Mouse (Mus musculus): ENCODE data around the gene Prss3. TPM values are rescaled to one million over a fixed set of nuclear protein-coding genes. Genes with fewer than 3 reads are reported as not detected.
"Not testable (repeated sequence)": the region's sequence is repeated elsewhere in the genome, so short reads cannot be mapped to it uniquely, and the experiment has no call there.

The Prss3 gene
- polyA plus RNA-seq (2016; fragmentation: Nextera tagmentation; extraction: Ambion mirVana) = not detected in 2 replicates

GRCm38 (mm10) chr6:41377578-41377977, at the start of gene Prss3:
Prss3 (minus strand) TSS chr6:41377678.
- H3K4me1 ChIP-seq; H3K4me2 ChIP-seq (replicated peaks); H3K36me3 ChIP-seq; H3K27ac ChIP-seq (replicated peaks); H3K27me3 ChIP-seq; ATAC-seq (ENCODE audit: low FRiP score, low read depth); H3K9me3 ChIP-seq; H3K9ac ChIP-seq (replicated peaks); H3K4me3 ChIP-seq: not testable (repeated sequence)

DNA sequence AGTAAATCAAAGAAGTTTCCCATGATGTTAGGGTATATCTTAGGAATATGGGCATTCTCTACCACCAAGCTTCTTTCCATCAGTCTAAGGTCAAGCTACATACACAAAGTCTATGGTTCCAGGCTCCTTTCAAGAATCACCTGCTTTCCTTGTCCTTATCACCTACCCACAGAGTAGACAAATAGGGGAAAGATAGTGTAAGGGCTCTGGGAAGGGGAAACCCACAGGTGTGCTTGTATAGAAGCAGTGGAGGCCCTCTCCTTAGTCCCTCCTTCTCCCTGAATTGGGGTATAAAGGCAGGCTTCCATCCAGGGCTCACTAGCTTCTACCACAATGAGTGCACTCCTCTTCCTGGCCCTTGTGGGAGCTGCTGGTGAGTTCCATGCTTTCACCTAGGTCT, 14.6 kb upstream of the Prss3 start, which contains the start of gene Gm5771:
TSS of gene Gm5771 (plus strand) at position 301 of the 400 bp plus-strand sequence.
- H3K9ac ChIP-seq (replicated peaks); H3K4me3 ChIP-seq; ATAC-seq (ENCODE audit: low FRiP score, low read depth); H3K36me3 ChIP-seq; H3K4me2 ChIP-seq (replicated peaks); H3K27me3 ChIP-seq; H3K27ac ChIP-seq (replicated peaks); H3K4me1 ChIP-seq; H3K9me3 ChIP-seq: not testable (repeated sequence)

- not testable (repeated sequence) for H3K9me3 ChIP-seq; ATAC-seq (ENCODE audit: low FRiP score, low read depth); H3K4me3 ChIP-seq; H3K4me2 ChIP-seq (replicated peaks); H3K27me3 ChIP-seq; H3K4me1 ChIP-seq; H3K9ac ChIP-seq (replicated peaks); H3K36me3 ChIP-seq; H3K27ac ChIP-seq (replicated peaks)
- 73% methylated on average over 1 of the region's 1 CpGs for WGBS
Observed at GRCm38 (mm10) chr6:41391640-41392039, 14.2 kb upstream of the Prss3 start.

DNA sequence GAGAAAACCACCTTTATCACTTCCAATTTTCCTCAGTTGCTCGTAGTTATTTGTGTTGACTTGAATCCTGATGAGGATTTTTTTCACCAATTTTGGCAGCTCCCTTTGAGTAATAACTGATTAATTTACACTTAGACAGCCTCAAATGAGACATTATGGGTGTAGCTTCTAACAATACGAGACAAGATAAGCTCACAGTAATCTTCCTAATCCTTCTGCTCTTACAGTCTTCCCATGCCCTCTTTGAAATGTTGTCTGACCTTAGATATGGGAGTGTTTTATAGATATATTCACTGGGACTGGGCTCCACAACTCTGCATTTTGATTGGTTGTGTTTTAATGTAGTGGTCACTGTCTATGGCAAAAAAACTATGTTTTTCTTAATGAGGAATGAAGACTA, 9.3 kb upstream of the Prss3 start:
- H3K4me1 ChIP-seq = no peaks in the 10 kb centered on the region
- H3K9ac ChIP-seq (replicated peaks) = no peak overlapping the region
- 74% methylated on average over 2 of the region's 2 CpGs for WGBS
- no peaks in the 10 kb centered on the region for H3K36me3 ChIP-seq
- H3K4me3 ChIP-seq = no peak overlapping the region
- H3K27me3 ChIP-seq = no peaks in the 10 kb centered on the region
- no peaks in the 10 kb centered on the region for H3K9me3 ChIP-seq
- no peak for ATAC-seq (ENCODE audit: low FRiP score, low read depth)
- H3K4me2 ChIP-seq (replicated peaks) = no peak overlapping the region
- H3K27ac ChIP-seq (replicated peaks) = no peak overlapping the region

DNA sequence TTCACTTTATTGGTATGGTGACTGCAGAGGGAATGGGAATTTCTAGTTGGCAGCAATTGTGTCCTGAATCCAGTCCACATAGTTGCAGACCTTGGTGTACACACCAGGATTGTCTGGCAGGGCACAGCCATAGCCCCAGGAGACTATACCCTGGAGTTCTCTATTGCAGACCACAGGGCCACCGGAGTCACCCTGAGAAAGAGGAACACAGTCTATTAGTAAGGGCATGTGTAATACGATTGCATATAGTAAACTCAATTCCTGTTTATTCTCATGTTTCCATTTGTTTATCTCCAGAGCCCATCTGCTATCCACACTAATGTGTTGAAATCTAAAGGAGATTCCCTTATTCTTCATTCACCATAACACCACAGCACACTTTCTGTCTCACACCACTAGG, 3.7 kb downstream of the Prss3 start:
- not testable (repeated sequence) for H3K4me2 ChIP-seq (replicated peaks); ATAC-seq (ENCODE audit: low FRiP score, low read depth); H3K27ac ChIP-seq (replicated peaks); H3K27me3 ChIP-seq; H3K9ac ChIP-seq (replicated peaks); H3K4me3 ChIP-seq; H3K36me3 ChIP-seq; H3K9me3 ChIP-seq; H3K4me1 ChIP-seq
- WGBS = 95% methylated on average over 2 of the region's 2 CpGs

GRCm38 (mm10) chr6:41353932-41354331, 23.5 kb downstream of the Prss3 start, which contains the start of gene Try10:
Try10 (plus strand) TSS chr6:41354105.
- Histone ChIP-seq H3K27me3 (no peaks in the 10 kb centered on the region), H3K4me2 (replicated peaks) (no peak within 1 kb of the TSS), H3K9me3 (no peaks in the 10 kb centered on the region), H3K9ac (replicated peaks) (no peak within 1 kb of the TSS), H3K36me3 (no peaks in the 10 kb centered on the region), H3K4me1 (no peaks in the 10 kb centered on the region), H3K27ac (replicated peaks) (no peak within 1 kb of the TSS), H3K4me3 (no peak within 1 kb of the TSS)
- ATAC-seq (ENCODE audit: low FRiP score, low read depth) = no peak
- 85% methylated on average over 2 of the region's 2 CpGs for WGBS

Other genes starting within 250 kb of the Prss3 start
- gene Try4, start 75.4 kb downstream of the Prss3 start, polyA plus RNA-seq (2016; fragmentation: Nextera tagmentation; extraction: Ambion mirVana) = not detected in 2 replicates
- not detected in 2 replicates for gene Try5, start 60.8 kb downstream of the Prss3 start, polyA plus RNA-seq (2016; fragmentation: Nextera tagmentation; extraction: Ambion mirVana)
- not detected in 2 replicates for gene Try10, start 23.6 kb downstream of the Prss3 start, polyA plus RNA-seq (2016; fragmentation: Nextera tagmentation; extraction: Ambion mirVana)
- gene Gm5771, start 14.7 kb upstream of the Prss3 start, polyA plus RNA-seq (2016; fragmentation: Nextera tagmentation; extraction: Ambion mirVana) = not detected in 2 replicates
- gene Gm10334, start 68.5 kb upstream of the Prss3 start, polyA plus RNA-seq (2016; fragmentation: Nextera tagmentation; extraction: Ambion mirVana) = not detected in 2 replicates
- not detected in 2 replicates for gene Prss1, start 81.3 kb upstream of the Prss3 start, polyA plus RNA-seq (2016; fragmentation: Nextera tagmentation; extraction: Ambion mirVana)
- not detected in 2 replicates for gene Prss2, start 144.1 kb upstream of the Prss3 start, polyA plus RNA-seq (2016; fragmentation: Nextera tagmentation; extraction: Ambion mirVana)
- 17.6 and 20.7 TPM in 2 replicates for gene Ephb6, start 227.8 kb upstream of the Prss3 start, polyA plus RNA-seq (2016; fragmentation: Nextera tagmentation; extraction: Ambion mirVana)